Mouse (Mus musculus) adipocyte (in vitro differentiated cells): ENCODE data around the gene D10Wsu102e.
"Not testable (repeated sequence)": the region's sequence is repeated elsewhere in the genome, so short reads cannot be mapped to it uniquely, and the experiment has no call there.

Experiments used
- DNase-seq: peaks from one replicate; pipeline ENCODE4 v3.0.0-alpha.2; 2016; ENCODE audit warnings: low spot score

Gene D10Wsu102e

DNA sequence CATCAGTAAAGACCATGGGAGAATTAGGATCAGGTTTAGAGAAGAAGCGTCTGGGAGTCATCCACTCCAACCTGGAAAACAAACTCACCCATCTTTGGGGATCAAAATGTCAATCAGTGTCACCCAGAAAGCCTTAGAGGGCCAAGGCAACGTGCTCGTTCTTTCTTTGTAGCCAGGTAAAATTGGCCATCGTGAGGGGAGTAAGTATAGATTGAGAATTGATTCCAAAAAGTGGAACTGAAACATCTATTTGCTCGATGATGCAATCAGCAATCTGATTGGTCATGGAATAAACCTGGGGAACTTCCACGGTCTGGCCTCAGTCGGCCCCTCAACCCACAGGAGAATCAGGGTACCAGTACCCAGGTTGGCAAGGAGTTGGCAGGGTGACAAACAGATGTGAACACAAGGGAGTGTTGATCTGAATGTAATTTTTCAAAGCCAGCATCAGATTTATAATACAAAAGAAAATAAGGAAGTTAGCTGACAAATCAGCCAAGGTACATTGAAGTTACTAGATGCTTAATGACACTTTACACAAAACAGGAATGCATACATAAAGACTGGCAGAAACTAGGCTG lies 25.4 kb downstream of the D10Wsu102e start:
- no peak for DNase-seq

DNA sequence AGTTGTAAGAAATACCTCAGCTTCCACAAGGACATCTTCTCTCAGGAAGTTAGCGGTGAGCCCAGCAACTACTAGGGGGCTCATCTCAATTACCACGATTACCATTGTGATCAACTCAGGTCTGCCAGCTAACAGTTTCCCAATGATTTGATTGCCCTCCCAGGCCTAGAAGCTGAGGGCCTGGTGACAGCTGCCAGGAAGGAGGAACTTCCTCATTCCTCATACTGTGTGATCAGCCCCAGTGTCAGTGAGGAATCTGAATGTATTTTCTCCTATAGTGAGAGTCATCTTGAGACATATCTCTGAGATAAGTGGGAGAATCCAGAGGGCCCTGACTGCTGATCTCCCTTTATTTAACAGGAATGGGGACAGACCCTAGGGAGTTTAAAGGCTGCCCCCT lies 37.3 kb downstream of the D10Wsu102e start:
- DNase-seq = no peak

DNA sequence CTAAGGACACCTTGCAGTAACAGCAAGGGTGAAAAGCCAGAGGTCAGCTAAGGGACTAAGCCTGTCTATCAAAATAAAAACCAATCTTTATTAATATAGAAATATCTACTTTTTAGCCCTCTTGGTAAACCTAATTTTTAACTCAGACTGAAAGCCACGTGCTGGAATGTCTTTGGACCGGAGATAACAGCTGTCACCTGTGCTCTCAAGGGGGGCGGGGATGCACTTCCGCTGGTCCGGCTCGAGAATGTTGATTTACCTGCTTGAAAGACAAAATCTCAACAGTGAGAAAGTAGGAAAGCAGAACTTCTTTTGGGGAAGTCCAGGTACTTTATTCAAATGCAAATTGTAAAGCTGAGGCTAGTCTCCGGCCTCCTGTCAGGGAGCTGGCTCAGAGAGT lies 40.9 kb downstream of the D10Wsu102e start:
- DNase-seq = not testable (repeated sequence)

DNA sequence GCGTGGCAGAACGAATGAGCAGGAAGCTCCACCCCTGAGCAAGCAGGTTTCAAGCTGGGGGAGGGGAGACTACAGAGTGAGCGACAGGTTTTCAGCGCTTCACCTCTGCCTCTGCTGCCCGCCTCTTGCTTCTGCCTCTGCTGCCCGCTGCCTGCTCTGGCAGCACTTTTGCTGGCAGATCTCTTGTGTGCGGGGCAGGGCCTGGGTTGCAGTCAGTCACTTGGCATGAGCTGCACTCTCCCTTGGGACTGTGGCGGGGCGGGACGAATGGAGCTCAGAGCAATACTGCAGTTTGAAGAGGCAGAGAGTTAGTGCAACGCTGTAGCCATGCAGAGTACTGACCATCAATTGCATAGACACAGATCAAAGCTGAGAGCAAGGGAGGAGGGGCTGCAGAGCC lies 45.0 kb downstream of the D10Wsu102e start:
- DNase-seq = peak; percentile 88

DNA sequence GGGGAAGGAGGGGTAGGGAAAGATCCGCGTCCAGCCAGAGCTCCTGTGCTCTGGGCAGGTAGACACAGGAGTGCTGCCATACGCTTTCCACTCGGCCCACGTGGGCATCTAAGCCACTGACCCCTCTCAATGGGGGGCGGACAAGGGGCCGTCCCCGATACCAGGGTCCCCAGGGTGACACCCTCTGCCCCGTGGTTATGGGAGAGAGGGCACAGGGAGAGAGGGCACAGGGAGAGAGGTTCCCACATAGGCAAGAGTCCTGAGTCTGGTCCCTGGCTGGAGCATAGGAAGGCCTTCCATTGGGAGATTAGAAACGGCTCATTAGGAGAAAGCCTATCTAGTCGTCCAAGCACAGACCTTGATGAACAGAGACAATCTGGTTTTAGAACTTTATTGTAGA lies 45.7 kb downstream of the D10Wsu102e start:
- no peak for DNase-seq

DNA sequence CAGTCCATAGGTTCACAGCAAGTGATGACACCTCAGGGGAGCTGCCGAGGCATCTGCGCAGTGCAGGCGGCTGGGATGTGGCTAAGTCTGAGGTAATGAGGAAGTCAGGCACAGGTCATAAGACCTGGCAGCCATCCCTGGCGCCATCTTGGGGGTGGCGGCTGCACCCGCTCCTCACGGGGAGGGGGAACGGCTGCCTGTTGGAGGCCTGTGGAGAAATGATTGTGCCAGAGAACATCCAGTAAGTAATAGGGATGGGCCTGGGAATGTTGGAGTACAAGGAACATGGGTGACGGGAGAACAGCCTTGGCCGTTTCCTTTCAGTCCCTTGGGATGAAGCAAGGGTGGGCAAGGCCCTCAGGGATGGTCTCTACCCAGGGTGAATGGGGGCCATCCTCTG lies 47.1 kb downstream of the D10Wsu102e start:
- no peak for DNase-seq

DNA sequence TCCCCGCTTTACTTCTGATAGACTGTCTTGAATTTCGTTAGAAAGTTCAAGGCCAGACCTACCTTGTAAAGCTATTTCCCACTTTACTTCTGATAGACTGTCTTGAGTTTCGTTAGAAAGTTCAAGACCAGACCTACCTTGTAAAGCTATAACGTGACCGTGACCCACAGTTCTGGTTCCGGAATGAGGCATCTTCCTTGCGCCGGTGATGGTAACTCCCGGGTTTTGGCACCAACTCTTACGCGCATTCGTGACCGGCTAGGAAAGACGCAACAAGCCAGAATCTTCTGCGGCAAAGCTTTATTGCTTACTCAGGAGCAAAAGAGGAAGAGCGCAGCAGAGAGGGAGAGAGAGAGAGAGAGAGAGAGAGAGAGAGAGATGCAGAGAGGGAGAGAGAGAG lies 58.4 kb downstream of the D10Wsu102e start:
- DNase-seq = not testable (repeated sequence)

DNA sequence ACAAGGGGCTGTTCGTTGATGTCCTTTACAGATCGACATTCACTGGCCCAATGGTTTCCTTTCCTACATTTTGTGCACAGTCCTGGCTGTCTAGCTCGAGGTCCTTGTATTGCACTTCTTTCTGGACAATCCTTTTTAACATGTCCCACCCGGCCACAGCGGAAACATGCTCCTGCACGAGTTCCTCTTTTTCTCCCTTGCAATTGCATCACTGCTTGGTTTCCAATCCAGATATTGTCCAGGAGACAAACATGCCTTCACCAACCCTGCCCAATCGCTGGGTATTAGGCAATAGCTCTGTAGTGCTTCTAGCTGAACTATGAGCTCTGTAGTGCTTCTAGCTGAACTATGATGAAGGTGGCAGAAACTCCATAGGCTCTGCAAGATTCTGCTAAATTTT lies 88.6 kb downstream of the D10Wsu102e start:
- no peak for DNase-seq

DNA sequence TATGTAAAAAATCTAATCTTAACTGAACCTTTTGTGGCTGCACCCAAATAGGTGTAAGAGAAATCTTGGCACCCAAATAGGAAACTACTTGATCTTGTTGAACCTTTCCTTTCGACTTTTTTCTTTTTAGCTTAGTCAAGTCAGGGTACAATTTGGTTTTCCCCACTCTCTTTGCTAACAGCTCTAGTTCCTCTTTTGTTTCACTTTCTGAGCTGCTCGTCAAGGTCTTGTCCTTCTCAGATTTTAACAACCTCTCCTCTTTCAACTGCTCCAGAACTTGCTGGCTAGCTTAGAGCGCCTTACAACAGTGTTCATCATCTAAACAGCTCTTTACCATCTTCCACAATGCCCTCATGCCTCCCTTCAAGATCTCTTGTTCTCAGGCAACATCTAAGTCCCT lies 97.5 kb downstream of the D10Wsu102e start:
- no peak for DNase-seq

DNA sequence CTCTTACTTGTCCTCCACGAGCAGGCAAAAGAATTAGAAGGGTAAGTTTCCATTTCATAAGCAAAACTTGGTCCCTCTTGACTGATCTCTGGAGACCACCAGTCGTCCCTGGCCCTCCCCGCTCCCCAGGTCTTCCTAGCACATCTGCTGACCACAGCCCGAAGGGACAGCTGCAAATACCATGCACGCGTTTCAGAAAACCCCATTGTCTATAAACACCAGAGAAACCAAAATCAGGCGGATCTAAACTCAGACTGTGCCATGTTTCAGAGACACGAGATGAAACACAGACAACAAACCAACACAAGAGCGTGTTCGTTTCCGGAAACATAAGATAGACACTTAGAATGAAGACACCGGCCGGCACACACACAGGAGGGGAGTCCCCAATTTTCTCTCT lies 115.2 kb downstream of the D10Wsu102e start:
- DNase-seq = no peak

DNA sequence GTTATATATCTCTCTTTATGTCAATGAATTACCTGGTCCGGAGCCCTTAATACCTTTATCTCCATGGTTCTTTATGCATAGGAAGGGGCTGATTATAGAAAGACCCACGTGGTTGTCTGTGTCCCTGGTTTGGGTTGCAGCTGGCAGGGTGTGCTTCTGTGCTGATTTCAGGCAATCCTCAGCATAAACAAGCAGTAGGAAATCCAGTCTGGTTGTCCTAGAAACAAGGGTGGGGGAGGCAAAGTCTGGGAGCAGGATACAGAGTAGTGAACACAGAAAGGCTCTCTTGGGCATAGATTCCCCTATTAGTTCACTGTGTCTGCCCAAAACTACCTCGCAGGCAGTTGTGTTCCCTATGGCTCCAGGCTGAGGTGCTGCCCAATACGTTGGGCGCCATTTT lies 117.3 kb downstream of the D10Wsu102e start:
- no peak for DNase-seq

DNA sequence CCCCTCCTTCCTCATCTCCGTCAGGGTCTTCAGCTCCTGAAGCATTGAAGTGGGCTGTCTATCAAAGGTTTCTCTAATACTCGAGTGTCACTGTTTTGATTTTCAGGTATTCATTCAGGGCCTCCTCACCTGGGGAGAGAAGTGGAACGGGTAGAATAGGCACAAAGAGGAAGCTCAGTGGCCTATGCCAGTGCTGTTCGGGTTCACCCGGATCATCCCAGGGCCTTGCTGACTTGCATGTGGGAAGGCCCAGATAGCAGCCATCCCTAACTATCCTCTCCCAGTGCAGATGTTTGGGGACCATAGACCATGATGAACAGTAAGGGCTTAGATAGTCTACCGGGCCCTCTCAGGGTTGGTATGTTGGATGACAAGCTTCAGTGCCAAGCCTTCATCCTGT lies 130.5 kb downstream of the D10Wsu102e start:
- no peak for DNase-seq

DNA sequence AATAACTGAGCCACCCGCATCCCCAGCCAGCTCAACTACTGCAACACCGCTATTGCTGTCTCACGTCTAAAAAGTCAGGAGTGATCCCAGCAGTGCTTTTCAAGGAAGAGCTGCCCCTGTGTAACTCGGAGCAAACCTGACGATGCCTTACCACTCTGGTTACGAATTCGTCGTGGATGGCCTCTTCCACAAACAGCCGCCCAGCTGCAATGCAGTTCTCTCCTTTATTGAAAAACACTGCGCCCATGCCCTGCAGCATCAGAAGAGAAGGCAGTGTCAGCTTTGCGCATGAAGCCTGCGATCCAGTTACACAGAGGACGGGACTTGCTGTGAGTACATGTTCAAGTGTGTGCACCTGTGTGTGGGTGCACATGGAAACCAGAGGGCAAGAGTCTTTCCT lies 137.3 kb downstream of the D10Wsu102e start:
- no peak for DNase-seq

DNA sequence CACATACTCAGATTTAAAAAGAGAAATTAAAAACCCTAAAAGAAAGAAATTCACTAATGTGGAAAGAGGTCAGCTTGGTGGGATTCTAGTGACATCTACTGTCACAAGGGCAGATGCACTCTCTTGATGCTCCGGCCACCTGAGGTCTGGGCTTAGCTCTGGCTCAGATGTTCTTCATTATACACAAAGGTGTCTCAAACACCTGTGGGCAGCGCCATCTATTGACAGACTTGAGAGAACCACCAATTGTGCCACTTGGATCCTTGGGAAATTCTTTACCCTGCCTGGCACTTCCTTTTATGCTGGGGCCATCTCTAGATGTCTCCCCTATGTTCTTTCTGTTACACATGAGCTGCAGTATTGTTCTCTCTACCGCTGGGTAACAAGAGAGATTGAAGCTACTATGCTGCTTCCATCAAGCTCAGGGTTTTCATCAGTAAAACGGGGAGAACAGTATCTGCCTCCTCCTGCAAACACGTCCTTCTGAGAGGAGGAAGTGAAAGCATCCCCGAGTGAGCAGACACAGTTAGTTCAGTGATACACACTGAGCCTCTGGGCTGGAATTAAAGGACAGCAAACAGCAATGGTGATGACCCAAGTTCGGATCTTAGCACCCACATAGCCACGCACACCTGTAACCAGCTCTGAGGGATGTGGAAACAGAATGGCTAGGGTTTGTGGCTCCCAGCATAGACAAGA lies 149.1 kb downstream of the D10Wsu102e start:
- DNase-seq = peak; percentile 10

DNA sequence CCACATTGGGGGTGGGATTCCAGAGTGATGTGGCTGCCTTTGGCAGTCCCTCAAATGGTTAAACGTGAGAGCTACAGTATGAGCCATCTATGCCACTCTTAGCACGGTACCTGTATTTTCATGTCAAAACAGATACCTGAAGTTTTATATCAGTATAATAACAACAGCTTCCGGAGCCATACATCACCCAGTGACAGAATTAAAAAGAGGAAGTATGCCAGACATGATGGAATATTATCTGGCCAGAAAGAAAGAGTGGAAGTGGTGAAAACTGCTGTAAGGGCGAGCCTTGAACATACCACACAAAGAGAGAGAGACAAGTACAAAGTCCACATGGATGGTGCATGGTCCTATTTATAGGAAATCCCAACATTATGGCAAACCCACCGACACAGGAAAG lies 151.3 kb downstream of the D10Wsu102e start:
- no peak for DNase-seq

DNA sequence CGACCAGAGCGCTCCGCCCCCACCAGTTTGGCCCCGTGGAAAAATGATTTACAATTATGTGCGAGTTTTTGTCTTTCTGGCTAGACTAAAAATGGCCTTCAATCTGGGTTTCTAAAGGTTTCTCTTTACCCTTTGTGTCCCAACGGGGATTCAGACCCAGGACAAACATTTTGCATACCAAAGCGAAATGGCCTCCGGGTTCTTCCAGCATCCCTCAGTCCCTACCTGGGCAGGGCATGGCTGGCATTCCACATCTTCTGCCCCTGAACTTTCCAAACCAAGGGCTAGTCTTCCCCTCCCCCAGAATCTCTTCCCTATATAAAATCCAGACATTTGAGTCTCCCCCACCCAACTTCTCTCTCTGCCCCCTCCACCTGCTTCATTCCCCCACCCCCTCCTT lies 153.7 kb downstream of the D10Wsu102e start:
- no peak for DNase-seq

DNA sequence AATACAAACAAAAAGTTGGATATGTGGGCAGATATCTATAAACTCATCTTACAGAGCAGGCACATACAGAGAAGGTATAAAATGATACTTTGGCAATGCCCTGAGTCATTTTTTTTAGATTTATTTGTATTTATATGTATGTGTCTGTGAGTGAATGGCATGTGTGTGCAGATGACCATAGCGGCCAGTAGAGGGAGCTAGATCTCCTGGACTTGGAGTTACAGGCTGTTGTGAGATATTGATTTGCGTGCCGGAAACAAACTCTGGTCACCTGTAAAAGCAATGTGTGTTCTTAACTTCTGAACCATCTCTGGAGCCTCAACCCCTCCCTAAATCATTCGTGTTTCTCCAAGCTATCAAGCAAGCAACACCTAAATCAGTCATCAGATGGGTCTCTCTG lies 161.0 kb downstream of the D10Wsu102e start:
- no peak for DNase-seq

DNA sequence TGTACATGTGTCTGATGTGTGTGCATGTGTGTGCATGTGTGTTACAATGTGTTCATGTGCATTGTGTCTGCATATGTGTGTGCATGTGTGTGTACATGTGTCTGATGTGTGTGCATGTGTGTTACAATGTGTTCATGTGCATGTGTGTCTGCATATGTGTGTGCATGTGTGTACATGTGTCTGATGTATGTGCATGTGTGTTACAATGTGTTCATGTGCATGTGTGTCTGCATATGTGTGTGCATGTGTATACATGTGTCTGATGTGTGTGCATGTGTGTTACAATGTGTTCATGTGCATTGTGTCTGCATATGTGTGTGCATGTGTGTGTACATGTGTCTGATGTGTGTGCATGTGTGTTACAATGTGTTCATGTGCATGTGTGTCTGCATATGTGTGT lies 164.2 kb downstream of the D10Wsu102e start:
- DNase-seq = not testable (repeated sequence)

DNA sequence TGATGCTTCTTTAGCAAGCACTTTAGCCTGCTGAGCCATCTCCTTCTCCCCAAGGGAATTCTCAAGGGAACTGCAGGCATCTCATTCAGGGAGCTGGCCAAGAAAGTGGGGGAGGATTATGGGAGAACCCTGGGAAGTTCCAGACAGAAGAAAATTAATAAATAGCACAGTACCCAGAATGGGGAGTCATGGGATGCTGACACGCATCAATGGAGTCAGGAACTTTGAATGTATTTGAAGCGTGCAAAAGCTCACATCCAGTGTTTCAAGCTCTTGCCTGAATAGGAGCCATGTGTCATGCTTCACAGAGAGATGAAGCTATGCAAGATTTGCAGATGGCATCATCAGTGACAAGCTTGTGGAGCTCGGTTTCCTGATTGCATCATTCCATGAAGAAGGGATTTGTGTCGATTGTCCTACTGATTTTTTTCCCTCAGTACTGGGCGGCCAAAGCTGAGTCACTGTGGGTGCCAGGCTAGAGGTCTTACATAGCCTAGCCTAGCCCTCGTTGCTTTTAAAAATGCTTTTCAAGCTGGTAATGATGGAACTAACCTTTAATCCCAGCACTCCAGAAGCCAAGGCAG lies 170.5 kb downstream of the D10Wsu102e start:
- DNase-seq = peak; percentile 27

DNA sequence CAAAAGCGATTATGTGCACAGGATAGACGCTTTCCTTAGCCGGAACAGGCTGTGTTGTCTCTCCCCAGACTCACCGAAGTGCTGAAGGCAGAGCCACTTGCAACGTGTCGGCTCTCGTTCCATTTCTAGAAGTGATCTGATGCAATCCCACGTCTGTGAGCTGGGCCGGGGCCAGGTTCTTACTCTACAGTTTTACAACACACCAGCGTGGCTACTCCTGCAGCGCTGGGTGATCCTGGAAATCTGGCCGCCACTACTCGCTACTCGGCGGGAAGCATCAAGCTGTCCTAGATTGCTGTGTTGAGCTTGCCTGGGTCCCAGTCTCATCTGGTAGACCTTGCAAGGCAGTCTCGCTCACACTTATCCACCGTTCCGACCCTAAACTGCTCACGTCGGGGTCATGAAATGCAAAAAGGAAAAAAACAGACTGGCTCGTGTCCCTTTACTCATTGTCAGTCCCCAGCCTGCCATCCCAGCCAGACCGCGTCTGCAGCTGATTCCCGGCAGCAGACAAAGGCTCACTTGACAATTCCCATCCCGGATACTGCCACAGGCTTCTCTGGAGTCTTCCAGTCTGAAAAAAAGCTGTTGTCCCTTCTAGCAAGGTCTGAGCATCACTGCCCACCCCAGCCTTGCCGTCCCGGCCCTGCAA lies 173.4 kb downstream of the D10Wsu102e start:
- peak; percentile 84 for DNase-seq

DNA sequence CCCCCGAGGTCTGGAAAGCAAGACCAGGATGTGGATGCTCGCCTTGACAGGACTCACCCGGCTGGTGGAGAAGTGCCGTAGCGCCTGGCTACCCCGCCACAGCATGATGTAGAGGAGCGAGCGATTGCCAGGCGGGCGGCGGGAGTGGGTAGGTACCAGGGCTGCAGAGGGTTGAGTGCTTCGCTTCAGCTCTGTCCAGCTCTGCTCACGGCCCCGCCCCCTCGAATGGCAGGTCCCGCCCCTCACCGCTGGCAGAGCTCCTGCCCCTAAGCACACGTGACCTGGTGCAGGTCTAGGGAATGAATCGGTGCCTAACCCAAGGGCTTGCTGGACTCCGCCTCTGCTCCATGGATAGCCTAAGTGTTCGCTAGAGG lies 173.9 kb downstream of the D10Wsu102e start, which contains the start of gene Aldh1l2:
TSS of gene Aldh1l2 (minus strand) at position 231 of the 374 bp plus-strand sequence.
- DNase-seq = peak; percentile 60

DNA sequence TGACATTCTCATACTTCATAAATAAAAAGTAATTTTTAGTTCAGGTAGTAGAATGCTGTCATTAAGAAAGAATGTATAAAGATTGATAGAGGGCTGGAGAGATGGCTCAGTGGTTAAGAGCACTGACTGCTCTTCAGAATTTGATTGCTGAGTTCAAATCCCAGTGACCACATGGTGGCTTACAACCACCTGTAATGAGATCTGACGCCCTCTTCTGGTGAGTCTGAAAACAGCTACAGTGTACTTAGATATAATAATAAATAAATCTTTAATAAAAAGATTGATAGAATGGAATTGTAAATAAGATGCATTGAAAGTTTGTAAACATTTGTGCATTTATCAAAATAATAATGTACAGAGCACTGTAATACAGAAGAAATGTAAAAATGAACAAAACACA lies 176.4 kb downstream of the D10Wsu102e start:
- no peak for DNase-seq
